Mouse (Mus musculus) neutrophil, adult 5-6 weeks (primary cell): ENCODE results near the gene Nfil3. TPM values are rescaled to one million over a fixed set of nuclear protein-coding genes. Genes with fewer than 3 reads are reported as not detected.

Experiments used
- total RNA-seq: library from RNA; stranded (forward); fragments of 200-1000 nt; gene quantifications from 2 replicates; pipeline ENCODE4 v1.2.3, GENCODE M21; 2017

The Nfil3 gene
- total RNA-seq, 1 experiment from 2014 or later = 37.8 TPM

Other genes with a start within 250 kb of the Nfil3 start
- gene Auh, start 51.4 kb downstream of the Nfil3 start, total RNA-seq = 64.9 and 65.8 TPM in 2 replicates